Mouse (Mus musculus) fibroblast of lung, adult 2 months (primary cell): ENCODE measurements around the gene Xrra1.
"Not testable (repeated sequence)": the region's sequence is repeated elsewhere in the genome, so short reads cannot be mapped to it uniquely, and the experiment has no call there.

ENCODE experiments used
- DNase-seq: peaks from one replicate; pipeline ENCODE4 v3.0.0-alpha.2; 2011; ENCODE audit warnings: low read depth

Xrra1 gene

DNA sequence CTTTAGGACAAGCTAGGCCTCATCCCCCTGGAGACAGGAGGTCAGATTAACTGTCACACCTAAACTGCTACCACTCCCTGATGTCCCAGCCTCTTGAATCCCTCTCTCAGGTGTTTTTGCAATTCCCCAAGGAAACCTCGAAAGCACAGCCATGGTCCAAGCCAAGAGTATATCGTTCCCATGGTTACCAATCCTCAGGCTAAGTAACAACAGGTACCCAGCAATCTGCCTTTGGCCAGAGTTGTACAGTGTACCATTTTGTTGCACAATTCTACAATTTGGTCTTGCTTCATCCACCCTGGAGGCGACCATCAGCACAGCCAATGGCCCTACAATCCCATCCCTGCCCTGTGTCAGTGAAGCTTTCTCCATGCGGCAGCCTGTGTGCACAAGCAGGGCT, 38.0 kb downstream of the Xrra1 start:
- DNase-seq: no peak

DNA sequence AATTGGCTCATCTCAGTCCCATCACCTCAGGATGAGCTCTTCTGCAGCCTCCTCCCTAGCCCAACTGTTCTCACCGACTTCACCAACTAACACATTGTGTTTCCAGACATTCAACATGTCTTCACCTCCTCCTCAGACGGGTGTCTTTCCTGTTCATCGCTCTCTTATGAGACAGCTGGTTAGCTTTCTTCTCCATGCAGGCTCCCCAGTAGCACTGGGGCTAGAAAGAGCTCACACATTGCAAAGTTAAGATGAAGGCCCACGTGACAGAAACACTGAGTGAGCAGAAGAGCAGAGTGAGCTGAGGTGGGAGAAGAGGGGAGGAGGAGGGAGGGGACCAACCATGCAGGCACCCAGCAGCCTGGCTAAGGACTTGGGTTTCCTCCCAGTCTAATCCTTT, 43.3 kb downstream of the Xrra1 start:
- DNase-seq: no peak

DNA sequence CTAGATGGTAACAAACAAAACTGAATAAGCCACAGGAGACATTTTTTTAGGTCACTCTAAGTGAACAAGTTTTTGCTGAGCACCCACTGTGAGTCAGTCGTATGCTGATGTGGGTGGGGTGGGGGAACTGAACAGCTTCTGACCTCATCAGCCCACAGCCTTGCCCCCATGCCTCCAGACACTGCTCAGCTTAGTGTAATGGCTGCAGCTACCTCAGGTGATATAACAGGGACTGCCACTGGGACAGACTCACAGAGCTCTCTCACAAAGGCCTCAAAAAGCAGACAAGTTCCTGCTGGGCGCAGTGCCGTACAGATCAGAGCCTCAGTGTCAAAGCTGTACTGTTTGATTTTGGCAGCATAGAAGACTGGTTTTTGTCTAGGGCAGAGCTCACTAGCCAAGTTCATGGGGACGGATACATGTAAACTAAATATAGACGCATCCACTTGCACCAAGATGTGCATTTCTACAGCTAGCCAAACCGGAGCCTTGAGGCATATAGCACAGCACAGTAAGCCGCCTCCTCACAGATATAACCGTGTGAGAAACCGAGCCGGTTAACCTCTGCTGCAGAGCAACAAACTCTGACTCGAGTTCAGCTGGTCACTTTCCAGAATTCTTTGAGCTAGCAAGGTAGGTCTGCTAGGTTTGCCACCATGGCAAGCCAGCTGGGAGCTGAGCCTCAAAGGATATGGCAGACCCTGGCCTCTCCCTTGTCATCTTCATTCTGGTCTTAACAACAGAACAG, 44.2 kb downstream of the Xrra1 start:
- no peak for DNase-seq

DNA sequence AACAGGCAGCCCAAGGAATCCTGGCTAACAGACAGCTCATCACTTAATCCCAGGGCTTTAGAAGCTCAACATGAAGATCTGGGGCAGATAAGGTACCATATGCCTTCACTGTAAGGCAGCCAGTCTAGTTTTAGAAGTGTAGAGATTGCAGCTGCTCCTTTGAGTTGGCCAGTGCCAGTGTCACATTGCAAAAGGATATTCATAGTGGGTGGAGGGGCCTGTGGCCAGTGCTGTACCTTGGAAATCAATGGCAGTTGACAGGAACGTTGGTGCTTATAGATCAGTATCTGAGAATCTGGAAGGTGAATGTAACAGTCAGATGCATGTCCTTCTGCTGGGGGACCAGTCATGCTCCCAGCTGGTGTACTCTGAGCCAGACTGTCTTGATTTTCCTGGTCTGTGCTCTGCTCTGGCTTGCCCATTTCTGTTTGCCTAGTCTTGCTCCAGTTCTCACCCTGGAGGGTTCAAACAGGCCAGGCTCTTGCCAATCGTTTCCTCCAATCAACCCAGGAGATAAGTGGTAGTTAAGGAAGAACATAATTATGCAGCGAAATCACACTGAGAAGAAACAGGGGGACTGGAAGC, 45.6 kb downstream of the Xrra1 start:
- no peak for DNase-seq

DNA sequence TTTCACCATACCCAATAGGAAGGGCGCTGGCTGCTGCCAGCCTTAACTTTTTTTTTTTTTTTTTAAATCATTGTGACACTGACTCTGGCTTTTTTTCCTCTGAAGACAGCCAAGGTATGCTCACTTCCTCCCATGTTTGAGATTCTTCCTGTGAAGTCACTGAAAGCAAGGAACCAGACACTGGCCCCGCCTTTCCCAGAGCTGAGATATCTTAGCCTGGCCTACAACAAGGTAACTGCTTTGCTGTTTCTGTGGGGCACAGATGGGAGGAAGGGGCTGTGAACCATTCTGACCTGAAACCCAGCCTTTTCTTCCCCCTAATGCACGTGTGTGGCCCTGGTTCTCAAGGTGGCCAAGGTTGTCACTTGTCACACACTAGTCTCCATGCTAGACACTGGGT, 47.4 kb downstream of the Xrra1 start:
- DNase-seq: no peak

DNA sequence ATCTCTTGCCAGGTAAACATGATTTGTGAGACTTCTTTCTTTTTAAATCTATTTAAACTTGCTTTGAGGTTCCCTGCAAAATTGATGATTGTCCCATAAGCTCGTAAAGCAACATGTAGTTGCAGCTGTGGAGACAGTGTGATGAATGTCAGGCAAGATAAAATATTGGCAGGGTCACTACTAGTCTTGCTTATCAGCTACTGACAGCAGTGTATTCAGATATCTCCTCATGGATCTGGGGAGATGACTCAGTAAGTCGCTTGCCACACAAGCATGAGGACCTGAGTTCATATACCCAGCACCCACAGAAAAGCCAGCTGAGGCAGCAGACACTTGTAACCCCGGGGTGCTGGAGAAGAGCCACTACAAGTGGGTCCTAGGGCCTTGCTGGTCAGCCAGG, 48.5 kb downstream of the Xrra1 start:
- DNase-seq: no peak

DNA sequence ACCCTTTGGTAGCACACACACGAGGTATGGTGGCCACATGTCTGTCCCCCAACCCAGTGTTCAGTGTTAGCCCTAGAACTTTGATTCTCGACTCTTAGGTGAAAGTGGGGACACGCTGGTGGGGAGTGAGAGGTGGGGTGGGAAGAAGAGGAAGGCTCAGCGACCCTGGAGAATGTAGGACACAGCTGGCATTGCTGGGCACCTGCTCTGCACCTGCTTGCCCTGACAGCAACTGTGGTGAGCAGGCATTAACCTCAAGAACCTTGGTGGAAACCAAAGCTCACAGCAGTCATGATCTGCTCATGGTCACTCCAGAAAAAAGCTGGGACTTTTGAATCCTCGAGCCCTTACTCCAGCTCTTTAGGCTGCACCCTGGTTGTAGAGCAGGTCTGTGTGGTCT, 52.1 kb downstream of the Xrra1 start:
- no peak for DNase-seq

DNA sequence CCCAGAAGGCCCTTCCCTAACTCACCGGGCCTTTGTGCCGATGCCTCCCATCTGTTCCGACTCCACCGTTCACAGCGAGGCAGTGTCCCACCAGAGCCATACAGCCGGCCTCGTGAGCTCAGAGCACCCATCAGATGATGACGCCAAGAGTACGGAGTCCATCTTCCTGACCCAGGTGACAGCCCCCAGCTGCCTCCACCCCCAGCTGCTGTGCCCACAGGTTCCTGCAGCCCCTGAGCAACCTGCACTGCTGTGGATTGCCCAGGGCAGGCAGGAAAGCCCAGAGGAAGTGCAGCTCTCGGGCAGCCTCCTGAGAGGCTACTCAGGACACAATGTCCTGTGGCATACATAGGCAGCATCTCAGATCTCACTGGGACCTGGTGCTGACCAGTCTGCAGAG, 55.4 kb downstream of the Xrra1 start:
- DNase-seq: no peak

DNA sequence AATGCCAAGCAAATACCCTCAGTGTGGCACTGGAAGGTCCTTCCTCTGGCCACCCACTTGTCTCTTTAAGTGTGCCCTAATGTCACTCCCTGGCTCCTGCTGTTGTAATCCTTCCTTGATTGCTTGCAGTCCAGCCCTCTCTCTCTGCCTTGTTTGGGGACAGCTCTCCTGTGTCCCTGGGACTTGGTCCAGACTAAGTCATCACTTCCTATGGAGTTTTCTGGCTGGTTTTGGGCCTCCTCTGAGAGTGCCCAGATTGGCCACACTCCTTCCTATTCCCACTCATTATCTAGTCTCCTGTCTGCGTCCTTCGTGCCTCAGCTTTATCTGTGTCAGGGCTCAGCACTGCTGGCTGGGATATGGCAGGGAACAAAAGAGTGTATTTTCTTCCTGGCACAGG, 56.6 kb downstream of the Xrra1 start:
- DNase-seq: no peak

DNA sequence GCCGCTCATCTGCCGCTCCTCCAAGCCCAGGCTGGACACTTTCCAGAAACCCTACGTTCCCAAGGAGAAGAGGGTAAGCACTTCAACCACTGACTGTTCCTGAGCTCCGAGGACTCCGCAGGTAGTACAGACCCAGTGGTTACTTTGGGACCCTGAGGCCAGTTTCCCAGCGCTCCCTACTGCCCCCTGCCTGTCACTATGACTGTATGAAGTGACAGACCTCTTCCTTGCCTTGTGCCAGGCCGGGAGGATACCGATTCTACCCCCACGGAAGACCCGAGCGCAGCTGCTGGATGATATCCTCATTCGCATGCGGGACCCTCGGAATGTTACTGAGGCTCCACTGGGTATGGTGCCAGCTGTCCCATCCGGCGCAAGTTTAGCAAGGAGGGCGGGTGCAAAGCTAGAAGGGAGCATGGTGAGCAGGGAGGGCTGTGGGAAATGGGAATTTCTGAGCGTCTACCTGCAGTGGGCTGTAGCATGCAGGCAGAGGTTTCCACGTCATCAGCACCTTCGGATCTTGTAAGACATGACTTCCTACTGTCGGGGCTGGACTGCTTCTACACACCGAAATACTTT, 57.9 kb downstream of the Xrra1 start:
- DNase-seq: no peak

DNA sequence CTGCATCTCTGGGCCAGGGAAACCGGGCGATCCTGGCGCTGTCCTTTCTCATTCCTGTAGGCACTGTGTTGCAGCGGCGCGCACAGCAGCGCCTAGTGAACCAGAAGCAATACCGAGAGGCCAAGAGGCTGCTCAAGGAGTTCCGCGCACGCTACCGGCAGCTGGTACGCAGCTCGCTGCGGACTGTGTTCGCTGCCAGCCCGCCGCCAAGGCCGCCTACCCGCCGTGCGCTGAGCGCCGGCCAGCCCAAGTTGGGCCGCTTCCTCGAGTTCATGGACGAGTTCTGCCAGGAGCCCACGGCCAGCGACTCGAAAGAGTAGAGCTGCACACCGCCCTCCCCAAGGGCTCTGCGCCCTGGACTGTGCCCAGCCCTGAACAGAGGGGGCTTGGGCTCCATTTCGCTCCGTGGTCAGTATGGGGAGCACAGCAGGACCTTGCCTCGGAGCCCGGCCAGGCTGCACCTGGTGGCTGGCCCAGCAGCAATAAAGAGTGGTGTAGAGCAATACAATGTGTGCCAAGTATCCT, 58.5 kb downstream of the Xrra1 start:
- peak; percentile 19 for DNase-seq

DNA sequence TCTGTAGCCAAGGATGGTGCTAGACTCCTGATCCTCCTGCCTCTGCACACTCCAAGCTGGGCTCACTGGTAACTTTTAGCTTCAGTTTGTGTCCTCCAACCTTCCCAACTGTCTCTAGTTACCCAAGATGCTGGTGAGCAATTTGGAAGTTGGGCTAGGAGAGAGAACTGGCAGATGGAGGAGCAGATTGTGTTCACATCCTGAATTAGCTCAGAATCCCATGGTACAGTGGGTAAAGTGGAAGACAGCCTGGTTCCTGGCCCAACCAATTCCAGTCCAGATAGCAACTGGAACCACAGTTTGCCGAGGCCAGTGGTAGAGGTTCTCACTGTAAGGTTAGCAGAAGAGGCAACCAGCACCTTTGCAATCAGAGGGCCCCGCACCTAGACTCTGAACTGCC, 60.2 kb downstream of the Xrra1 start:
- no peak for DNase-seq

DNA sequence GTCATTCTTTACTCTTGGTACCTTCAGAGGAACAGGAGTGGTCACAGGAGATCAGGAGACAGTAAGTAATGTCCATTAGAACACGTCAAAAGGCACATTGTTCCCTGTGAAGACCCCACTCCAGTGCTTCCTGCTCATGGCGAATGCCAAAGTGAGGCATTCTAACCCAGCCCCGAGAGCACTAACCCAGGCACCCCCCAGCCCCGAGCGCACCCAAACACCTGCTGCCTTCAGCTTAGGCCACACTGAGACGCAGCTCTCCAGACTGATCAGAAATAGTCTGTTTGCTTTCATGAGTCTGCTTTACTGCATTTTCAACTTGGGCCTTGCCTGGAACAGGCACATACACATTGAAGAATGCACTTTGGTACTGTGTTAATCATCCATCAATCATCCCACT, 61.1 kb downstream of the Xrra1 start:
- DNase-seq: no peak

DNA sequence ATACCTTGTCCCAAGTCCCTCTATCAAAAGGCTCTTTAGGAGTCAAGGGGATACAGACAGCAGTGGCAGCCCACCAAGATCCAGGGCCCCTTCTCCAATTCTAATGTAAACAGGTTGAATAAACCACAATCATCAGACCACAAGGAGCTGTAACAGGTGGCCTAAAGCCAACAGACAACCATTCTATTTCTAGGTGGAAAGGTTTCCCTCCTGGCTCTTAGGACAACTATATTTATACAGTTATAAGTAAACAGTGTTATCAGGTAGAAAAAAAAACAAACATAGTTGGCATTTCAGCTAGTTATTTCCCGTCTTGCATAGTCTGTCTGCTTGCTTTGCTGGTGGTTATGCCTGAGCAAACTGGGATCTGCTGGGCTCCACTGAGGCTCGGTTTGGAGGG, 61.5 kb downstream of the Xrra1 start:
- no peak for DNase-seq

DNA sequence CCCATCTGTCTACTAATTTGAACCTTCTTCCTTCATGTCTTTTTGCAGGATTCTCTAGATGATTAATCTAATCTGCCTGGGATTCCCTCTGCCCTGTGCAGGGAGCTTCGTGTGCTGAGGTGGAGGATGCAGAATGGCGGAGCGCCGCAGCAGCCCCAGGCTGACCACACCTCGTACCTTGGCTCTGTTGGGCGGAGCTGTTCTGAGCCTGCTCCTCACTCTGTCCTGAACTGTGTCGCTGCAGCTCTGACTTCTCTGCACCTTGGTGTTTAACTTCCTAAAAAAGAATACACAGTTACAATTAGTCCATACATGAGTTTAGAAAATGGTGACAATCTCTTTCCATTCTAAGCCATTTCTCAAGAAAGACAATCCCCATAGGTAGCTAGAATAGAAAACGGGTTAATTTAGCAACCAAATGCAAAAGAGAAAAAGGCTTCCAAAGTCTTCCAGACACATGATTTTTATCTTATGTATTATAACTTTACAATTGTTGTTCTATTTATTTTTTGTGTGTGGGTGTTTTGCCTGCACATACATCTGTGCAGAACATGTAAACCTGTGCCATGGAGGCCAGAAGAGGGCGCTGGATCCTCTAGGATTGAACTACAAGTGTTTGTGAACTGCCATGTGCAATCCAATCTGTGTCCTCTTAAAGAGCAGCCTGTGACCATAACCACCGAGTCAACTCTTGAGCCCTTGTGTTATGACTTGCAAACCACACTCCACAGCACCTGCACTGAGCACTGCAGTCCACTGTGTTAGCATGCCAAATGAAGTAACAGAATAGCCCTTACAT, 68.2 kb downstream of the Xrra1 start:
- DNase-seq: no peak

DNA sequence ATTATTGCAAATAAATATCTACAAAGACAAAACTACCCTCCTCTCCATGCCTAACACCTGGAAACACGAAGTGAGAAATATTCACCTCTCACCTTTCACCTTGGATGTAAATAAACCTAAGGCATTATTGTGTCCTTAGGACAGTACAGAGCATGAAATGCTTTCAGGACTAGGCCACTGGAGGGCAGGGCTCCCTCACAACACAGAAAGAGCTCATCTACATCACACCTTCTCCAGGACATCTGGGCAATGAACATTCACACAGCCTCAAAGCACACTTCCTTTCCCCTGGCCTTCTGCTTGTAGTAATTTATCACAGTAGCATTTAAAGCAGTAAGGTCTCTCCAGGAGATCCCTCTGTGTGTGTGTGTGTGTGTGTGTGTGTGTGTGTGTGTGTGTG, 76.8 kb downstream of the Xrra1 start:
- DNase-seq: no peak

DNA sequence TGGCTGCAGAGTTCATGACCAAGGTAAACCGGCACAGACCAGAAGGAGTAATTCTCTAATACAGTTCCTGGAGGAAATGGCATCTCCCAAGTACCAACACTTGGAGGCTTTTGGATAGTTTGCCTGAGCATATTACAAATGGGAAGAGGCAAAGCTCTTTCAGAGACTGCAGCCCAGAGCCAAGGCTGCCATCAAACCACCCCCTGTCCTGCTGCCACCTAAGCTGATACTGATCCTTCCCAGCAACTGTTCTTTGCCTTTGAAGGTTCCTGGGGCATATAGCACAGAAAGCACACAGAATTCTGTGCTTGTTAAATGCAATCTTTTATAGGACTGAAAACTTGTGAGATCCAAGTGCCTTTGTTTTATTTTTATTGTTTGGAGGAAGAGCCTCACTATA, 81.8 kb downstream of the Xrra1 start:
- DNase-seq: no peak

DNA sequence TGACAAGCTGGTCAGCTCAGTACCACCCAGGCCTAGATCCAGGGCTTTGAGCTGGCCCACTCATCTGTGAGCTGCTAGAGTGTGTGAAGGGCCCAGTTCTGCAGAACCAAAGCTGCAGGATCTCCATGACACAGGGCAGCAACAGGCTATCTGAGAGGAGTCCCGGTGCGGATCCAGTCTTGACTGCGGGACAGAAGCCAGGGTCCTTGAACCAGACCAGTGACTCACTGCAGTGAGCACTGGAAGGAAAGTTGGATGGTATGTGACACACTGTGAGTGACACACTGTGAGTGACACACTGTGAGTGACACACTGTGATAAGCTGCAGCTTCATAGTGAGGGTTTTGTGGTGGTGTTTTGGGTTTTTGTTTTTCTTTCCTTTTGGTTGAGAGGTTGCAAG, 85.6 kb downstream of the Xrra1 start:
- DNase-seq: no peak

DNA sequence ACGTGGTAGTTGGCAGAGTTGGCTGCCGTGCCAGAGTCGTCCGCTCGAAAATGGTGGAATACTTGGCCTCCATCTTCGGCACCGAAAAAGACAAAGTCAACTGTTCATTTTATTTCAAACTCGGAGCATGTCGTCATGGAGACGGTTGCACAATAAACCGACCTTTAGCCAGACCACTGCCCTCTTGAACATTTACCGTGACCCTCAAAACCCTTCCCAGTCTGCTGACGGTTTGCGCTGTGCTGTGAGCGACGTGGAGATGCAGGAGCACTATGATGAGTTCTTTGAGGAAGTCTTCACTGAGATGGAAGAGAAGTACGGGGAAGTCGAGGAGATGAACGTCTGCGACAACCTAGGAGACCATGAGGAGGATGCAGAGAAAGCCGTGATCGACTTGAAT, 86.1 kb downstream of the Xrra1 start:
- DNase-seq: not testable (repeated sequence)

DNA sequence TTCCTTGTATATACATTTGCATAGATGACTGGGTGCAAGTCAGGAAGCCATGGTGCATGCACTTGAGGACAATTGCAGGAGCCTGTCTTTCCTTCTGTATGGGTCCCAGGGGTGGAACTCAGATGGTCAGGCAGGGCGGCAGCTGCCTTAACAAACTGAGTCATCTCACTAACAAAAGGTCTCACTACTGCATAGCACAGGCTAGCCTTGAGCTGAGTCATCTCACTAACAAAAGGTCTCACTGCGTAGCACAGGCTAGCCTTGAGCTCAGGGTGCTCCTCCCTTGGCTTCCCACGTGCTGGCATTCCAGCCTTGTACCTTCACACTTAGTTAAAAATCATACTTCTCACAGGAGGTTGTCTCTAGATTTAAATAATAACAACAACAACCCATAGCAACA, 87.0 kb downstream of the Xrra1 start:
- no peak for DNase-seq

DNA sequence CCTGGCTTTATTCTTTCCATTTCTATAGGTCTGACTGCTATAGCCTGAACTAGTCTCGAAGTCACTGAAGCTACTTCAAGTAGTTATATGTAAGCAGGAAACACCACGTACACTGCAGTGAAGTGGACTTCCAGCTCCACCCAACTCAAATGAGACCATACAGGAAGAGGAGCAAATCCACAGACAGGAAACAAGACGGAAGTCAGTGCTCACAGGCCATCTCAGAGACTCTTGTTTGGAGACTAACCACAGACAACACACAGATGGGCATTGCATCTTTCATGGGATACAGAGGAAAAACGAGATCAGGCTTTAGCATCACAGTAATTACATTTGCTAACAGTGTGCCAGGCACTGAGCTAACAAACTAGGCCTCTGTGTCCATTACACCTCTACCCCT, 87.4 kb downstream of the Xrra1 start:
- no peak for DNase-seq

DNA sequence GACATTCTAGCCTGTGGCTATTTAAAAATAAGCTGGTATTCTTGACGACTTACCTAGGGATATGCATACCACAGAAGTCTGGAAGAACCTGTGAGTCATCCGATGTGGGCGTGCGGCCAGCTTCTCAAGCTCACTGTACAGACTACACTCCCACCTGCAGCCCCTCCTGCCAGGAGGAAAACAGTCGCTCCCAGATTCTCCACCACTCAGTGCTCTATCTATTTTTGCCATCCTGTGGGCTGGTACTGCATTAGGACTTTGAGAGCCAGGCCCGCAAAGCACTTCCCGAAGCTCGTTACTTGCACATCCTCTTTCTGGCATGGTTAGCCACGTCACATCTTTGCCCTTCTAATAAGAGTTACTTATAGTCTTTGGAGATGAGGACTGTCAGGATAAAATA, 88.4 kb downstream of the Xrra1 start:
- DNase-seq: no peak
